In genomic region chr8:106535448-106535847, GRCm38 (mm10) we compare ENCODE assay signal across 13 mouse cellular contexts. TPM values are rescaled to one million over a fixed set of nuclear protein-coding genes. Genes with fewer than 3 reads are reported as not detected.
A peak's percentile ranks its signal among the peaks of the same experiment; 100 is the strongest.
DNase-seq lines count a peak whose midpoint lies in the region; ATAC-seq and TF ChIP-seq lines count a peak whose summit lies in the region.
"Had no signal": no experiment of that assay in that cellular context is flagged by ENCODE, and none has a peak within 500 bp of the region (broad histone marks: within the 10 kb centered on the region; RNA-seq: fewer than 3 reads in every experiment).

No protein-coding gene starts in this region.

- no peaks in the 10 kb centered on the region for H3K27me3 ChIP-seq in liver, adult 2 months (ENCODE audit: control insufficient read depth, insufficient read depth, low read length)
- no peaks in the 10 kb centered on the region for H3K27me3 ChIP-seq in liver, embryonic 11.5 days (replicated peaks; ENCODE audit: control insufficient read depth, insufficient read depth, low read length)
- H3K27me3 ChIP-seq in G1E (ENCODE audit: insufficient read depth, low read length) = no peaks in the 10 kb centered on the region
- H3K27me3 ChIP-seq: liver, embryonic 15.5 days had no signal

- H3K79me2 ChIP-seq in liver, adult 2 months (ENCODE audit: control insufficient read depth, insufficient read depth, low read length) = no peaks in the 10 kb centered on the region

- no peak overlapping the region for H3K27ac ChIP-seq in liver, adult 2 months (replicated peaks; ENCODE audit: insufficient read depth, low read depth, low read length)
- H3K27ac ChIP-seq in liver, embryonic 11.5 days (ENCODE audit: low read depth, low read length) = no peak overlapping the region
- H3K27ac ChIP-seq: hindbrain, embryonic 10.5 days; liver, embryonic 15.5 days had no signal

- H3K9ac ChIP-seq in liver, adult 2 months (ENCODE audit: low read depth, low read length) = no peak overlapping the region
- H3K9ac ChIP-seq in liver, embryonic 11.5 days (ENCODE audit: low read depth, low read length) = no peak overlapping the region
- H3K9ac ChIP-seq: liver, embryonic 15.5 days had no signal

- no peaks in the 10 kb centered on the region for H3K36me3 ChIP-seq in liver, adult 2 months (ENCODE audit: control insufficient read depth, insufficient read depth, low read length)
- no peaks in the 10 kb centered on the region; the same call in 1 of the 2 replicates for H3K36me3 ChIP-seq in liver, embryonic 11.5 days (ENCODE audit: control insufficient read depth, insufficient read depth, low read length)
- H3K36me3 ChIP-seq in G1E (replicated peaks) = no peaks in the 10 kb centered on the region
- H3K36me3 ChIP-seq: liver, embryonic 15.5 days had no signal

- no peak for TF ChIP-seq POLR2A in liver, adult 2 months (IDR thresholded peaks at IDR 0.05; ENCODE audit: extremely low read depth, insufficient read depth, low read length)

- WGBS in liver, adult 2 months = 65% methylated on average over 4 of the region's 4 CpGs
- WGBS in liver, embryonic 11.5 days = 65% methylated on average over 4 of the region's 4 CpGs

- ATAC-seq in liver, embryonic 11.5 days (replicated peaks; ENCODE audit: low FRiP score) = no peak
- no peak for ATAC-seq in G1E (ENCODE audit: extremely low read depth, insufficient number of reproducible peaks, low FRiP score, poor library complexity, severe bottlenecking)
- ATAC-seq in megakaryocyte, adult 5-6 weeks (ENCODE audit: poor library complexity, severe bottlenecking) = peak; percentile 64

- DNase-seq in liver, adult 2 months (ENCODE audit: extremely low read depth, low read depth, low spot score) = no peak
- DNase-seq in liver, embryonic 11.5 days (ENCODE audit: low spot score) = no peak
- peak; percentile 18 for DNase-seq in CD4-positive helper T cell, adult 2 months (ENCODE audit: low read depth, low spot score)
- DNase-seq in G1E (ENCODE audit: low spot score) = no peak
- DNase-seq in adrenal gland, postnatal 14 days = no peak
- no peak for DNase-seq in frontal cortex, postnatal 10 days (ENCODE audit: low spot score in 2 of 2)
- no peak for DNase-seq in kidney, postnatal 14 days
- DNase-seq: cerebellum, postnatal 36 days had no signal

- H3K4me1 ChIP-seq in liver, adult 2 months (ENCODE audit: control insufficient read depth, insufficient read depth, low read length) = no peaks in the 10 kb centered on the region
- H3K4me1 ChIP-seq in liver, embryonic 11.5 days (replicated peaks; ENCODE audit: control insufficient read depth, insufficient read depth, low read length) = no peaks in the 10 kb centered on the region
- no peaks in the 10 kb centered on the region for H3K4me1 ChIP-seq in G1E (ENCODE audit: insufficient read depth, low read depth, low read length)
- H3K4me1 ChIP-seq: liver, embryonic 15.5 days had no signal

- no peak overlapping the region for H3K4me2 ChIP-seq in liver, embryonic 11.5 days
- H3K4me2 ChIP-seq: liver, embryonic 15.5 days had no signal

- peak; percentile 66 for TF ChIP-seq CTCF in liver, adult 2 months (IDR thresholded peaks at IDR 0.05; ENCODE audit: low read depth, low read length)
- TF ChIP-seq CTCF in G1E (IDR thresholded peaks at IDR 0.05; ENCODE audit: low read depth, low read length) = peak; percentile 21; the same call in 1 of the 2 replicates

- H3K4me3 ChIP-seq in liver, adult 2 months (ENCODE audit: insufficient read depth, low read depth, low read length) = no peak overlapping the region
- H3K4me3 ChIP-seq in liver, embryonic 11.5 days (ENCODE audit: low read depth, low read length) = no peak overlapping the region
- H3K4me3 ChIP-seq in G1E (ENCODE audit: low read depth, low read length) = no peak overlapping the region
- H3K4me3 ChIP-seq: hindbrain, embryonic 10.5 days; liver, embryonic 15.5 days had no signal

- H3K9me3 ChIP-seq in liver, embryonic 11.5 days (ENCODE audit: control insufficient read depth, low read length) = no peaks in the 10 kb centered on the region
- H3K9me3 ChIP-seq in G1E (replicated peaks) = no peaks in the 10 kb centered on the region
- H3K9me3 ChIP-seq: hindbrain, embryonic 10.5 days; liver, embryonic 15.5 days had no signal

RNA-seq across cellular contexts. Expression of gene Cdh3, which starts 24.8 kb away (rescaled TPM):
- 0.09 and 0.13 TPM in 2 replicates for total RNA-seq in liver, adult 2 months (2014; rRNA removed)
- 0.16 and 0.30 TPM in 2 replicates for polyA plus RNA-seq in liver, adult 2 months (2012; rRNA removed)
- polyA plus RNA-seq in liver, embryonic 11.5 days (2014; fragmentation: Nextera tagmentation; extraction: Ambion mirVana) = 12.5 and 13.2 TPM in 2 replicates
- total RNA-seq in G1E (2014; fragmentation: Nextera tagmentation) = not detected in 2 replicates
- total RNA-seq in G1E (2017) = 0.05 TPM in 1 of 2 replicates, not detected in the other
- not detected in 2 replicates for polyA plus RNA-seq in G1E (2012)
- total RNA-seq in megakaryocyte, adult 5-6 weeks (2015) = not detected in 2 replicates
- not detected in 2 replicates for total RNA-seq in megakaryocyte, adult 5-6 weeks (2017)
- total RNA-seq in adrenal gland, postnatal 14 days (2021) = 0.68 and 0.74 TPM in 2 replicates

RNA-seq across cellular contexts. Expression of gene 6030452D12Rik, which starts 35.1 kb away (rescaled TPM):
- not detected in 2 replicates for total RNA-seq in liver, adult 2 months (2014; rRNA removed)
- not detected in 2 replicates for polyA plus RNA-seq in liver, adult 2 months (2012; rRNA removed)
- not detected in 2 replicates for polyA plus RNA-seq in liver, embryonic 11.5 days (2014; fragmentation: Nextera tagmentation; extraction: Ambion mirVana)
- total RNA-seq in G1E (2014; fragmentation: Nextera tagmentation) = not detected in 2 replicates
- total RNA-seq in G1E (2017) = not detected in 2 replicates
- polyA plus RNA-seq in G1E (2012) = not detected in 2 replicates
- not detected in 2 replicates for total RNA-seq in megakaryocyte, adult 5-6 weeks (2015)
- not detected in 2 replicates for total RNA-seq in megakaryocyte, adult 5-6 weeks (2017)
- total RNA-seq in adrenal gland, postnatal 14 days (2021) = not detected in 2 replicates
- polyA plus RNA-seq: hindbrain, embryonic 10.5 days; kidney, embryonic 16.5 days; liver, embryonic 15.5 days; stomach, embryonic 14.5 days had no signal

RNA-seq across cellular contexts. Expression of gene Gm10073, which starts 37.8 kb away (rescaled TPM):
- 11.3 and 12.4 TPM in 2 replicates for total RNA-seq in liver, adult 2 months (2014; rRNA removed)
- 64.6 and 78.5 TPM in 2 replicates for polyA plus RNA-seq in liver, adult 2 months (2012; rRNA removed)
- 11.9 and 15.4 TPM in 2 replicates for polyA plus RNA-seq in liver, embryonic 11.5 days (2014; fragmentation: Nextera tagmentation; extraction: Ambion mirVana)
- 18.1 and 19.3 TPM in 2 replicates for total RNA-seq in G1E (2014; fragmentation: Nextera tagmentation)
- total RNA-seq in G1E (2017) = 169 and 296 TPM in 2 replicates
- polyA plus RNA-seq in G1E (2012) = 20.2 and 30.8 TPM in 2 replicates
- total RNA-seq in megakaryocyte, adult 5-6 weeks (2015) = 53.0 and 66.6 TPM in 2 replicates
- 5.4 and 6.9 TPM in 2 replicates for total RNA-seq in megakaryocyte, adult 5-6 weeks (2017)
- total RNA-seq in adrenal gland, postnatal 14 days (2021) = 103 and 135 TPM in 2 replicates
